Mouse (Mus musculus): ENCODE data around the gene Spag8.

DNA sequence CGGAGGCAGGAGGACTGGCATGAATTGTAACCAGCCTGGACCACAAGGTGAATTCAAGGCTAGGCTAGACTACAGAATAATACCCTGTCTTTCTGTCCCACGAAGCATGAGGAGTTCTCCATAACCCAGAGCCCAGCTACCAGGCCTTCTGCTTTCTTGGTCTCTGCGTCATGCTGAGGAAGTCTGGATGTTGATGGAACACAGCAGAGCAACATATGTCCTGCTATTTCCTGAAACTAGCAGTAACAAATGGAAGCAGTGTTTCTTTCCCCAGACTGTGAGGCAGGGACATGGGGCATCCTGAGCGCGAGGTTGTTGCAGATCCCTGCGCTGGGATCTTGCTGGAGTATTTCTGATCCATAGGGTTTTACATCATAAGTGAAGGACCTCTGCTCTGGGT, 25.1 kb upstream of the Spag8 start:
- TF ChIP-seq CTCF (IDR thresholded peaks at IDR 0.05; ENCODE audit: borderline replicate concordance, extremely low read depth, insufficient read depth, insufficient read length) (no peak), POLR2A (IDR thresholded peaks at IDR 0.05; ENCODE audit: borderline replicate concordance, extremely low read depth, insufficient read depth, insufficient read length, poor library complexity, severe bottlenecking) (no peak)

Data from brain, embryonic 14.5 days (tissue).